Mouse (Mus musculus) central nervous system, embryonic 11.5 days (tissue): ENCODE data around the gene Olfr311. TPM values are rescaled to one million over a fixed set of nuclear protein-coding genes. Genes with fewer than 3 reads are reported as not detected.

Experiments used
- polyA plus RNA-seq: library from polyadenylated mRNA; depleted of rRNA; stranded (reverse); fragments of >200 nt; gene quantifications from 2 replicates; pipeline ENCODE4 v1.2.3, GENCODE M21; 2012; rRNA removed

Olfr311 gene
- polyA plus RNA-seq: 0.04 TPM in 1 of 2 replicates, not detected in the other

GRCm38 (mm10) chr11:58838951-58839350 is at the start of gene Olfr311:
TSS of gene Olfr311 (plus strand) at chr11:58839251.

GRCm38 (mm10) chr11:58801558-58802228 is 37.4 kb upstream of the Olfr311 start, which contains the start of gene Fam183b:
TSS of gene Fam183b (minus strand) at chr11:58801960.

DNA sequence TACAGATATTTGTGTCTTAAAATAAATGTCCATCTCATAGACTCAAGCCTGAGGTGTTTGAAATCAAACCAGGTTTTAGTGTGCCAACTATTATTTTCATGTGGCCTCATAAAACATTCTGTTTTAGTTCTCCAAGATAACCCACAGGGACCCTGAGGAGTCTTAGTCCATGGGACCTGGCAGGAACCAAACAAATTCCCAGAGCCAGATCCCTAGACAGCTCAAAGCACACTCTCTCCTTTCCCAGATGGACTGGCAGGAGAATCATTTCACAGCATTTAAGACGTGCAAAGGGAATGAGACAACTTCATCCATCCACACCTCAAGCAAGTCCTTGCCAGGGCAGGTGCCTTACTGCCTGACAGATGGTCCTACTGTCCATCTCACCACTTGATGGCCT is 24.4 kb upstream of the Olfr311 start, which contains the start of gene Olfr313:
Gene Olfr313 (plus strand): TSS at position 301 of the 400 bp plus-strand sequence.

GRCm38 (mm10) chr11:58828937-58829336 is 10.1 kb upstream of the Olfr311 start, which contains the start of gene Olfr312:
TSS of gene Olfr312 (plus strand) at chr11:58829237.

GRCm38 (mm10) chr11:58846919-58847461 is 7.9 kb downstream of the Olfr311 start, which contains the start of gene Gm12258:
TSS of gene Gm12258 (plus strand) at chr11:58847158.

DNA sequence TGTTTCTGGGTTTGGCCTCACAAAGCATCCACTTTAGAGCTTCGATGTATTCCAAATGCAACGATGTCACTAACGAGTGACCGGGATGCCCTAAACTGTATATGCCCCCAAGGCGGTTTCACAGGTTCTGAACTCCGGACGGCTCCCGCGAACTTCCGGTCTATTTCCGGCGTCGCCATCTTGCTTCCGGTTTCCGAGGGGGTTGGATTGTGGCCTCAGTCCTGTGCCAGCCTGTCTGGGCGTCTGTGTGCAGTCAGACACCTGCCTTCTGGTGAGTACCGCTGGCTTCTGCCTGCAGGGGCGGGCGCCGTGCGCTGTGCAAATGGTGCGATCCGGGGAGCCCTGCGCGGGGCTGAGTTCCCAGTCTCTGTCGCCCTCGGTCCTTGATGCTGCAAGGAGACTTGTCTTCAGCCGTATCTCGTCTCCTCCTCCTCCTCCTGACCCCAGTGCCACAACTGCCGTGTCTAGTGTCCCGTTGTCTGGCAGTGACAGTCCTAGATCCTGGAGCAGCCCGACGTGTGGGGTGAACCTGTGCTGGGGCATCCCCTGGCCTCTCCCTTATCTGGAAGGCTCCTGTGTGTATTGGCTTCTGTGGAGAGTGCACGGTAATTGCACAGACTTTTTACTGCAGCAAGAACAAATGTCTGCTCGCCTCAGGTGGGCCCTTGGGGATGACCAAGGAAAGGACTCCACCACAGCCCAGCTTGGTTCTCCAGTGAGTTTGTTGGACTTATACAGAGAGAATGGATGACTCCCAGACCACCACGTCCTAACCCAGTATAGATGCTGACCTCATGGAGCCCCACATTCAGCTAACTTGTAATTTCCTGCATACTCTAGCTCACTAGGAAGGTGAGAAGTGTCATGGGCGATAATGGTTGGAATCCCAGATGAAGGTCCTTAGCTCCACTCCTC is 28.2 kb downstream of the Olfr311 start, which contains the start of gene 2810021J22Rik:
Gene 2810021J22Rik (plus strand): TSS at position 178 of the 915 bp plus-strand sequence.

Other genes with a start within 250 kb of the Olfr311 start
- gene Olfr324, start 244.1 kb upstream of the Olfr311 start, polyA plus RNA-seq: 0.01 TPM in 1 of 2 replicates, not detected in the other
- not detected in 2 replicates for gene 2210407C18Rik, start 223.2 kb upstream of the Olfr311 start, polyA plus RNA-seq
- not detected in 2 replicates for gene Olfr323, start 208.8 kb upstream of the Olfr311 start, polyA plus RNA-seq
- gene Trim58, start 198.8 kb upstream of the Olfr311 start, polyA plus RNA-seq: 0.92 and 1.0 TPM in 2 replicates
- gene Olfr322, start 180.5 kb upstream of the Olfr311 start, polyA plus RNA-seq: 0.02 and 0.06 TPM in 2 replicates
- not detected in 2 replicates for gene Olfr320, start 158.2 kb upstream of the Olfr311 start, polyA plus RNA-seq
- gene Olfr319, start 140.1 kb upstream of the Olfr311 start, polyA plus RNA-seq: not detected in 2 replicates
- not detected in 2 replicates for gene Olfr318, start 115.2 kb upstream of the Olfr311 start, polyA plus RNA-seq
- 0.04 and 0.05 TPM in 2 replicates for gene Olfr317, start 100.0 kb upstream of the Olfr311 start, polyA plus RNA-seq
- gene Olfr316, start 86.5 kb upstream of the Olfr311 start, polyA plus RNA-seq: not detected in 2 replicates
- gene Olfr315, start 66.1 kb upstream of the Olfr311 start, polyA plus RNA-seq: not detected in 2 replicates
- gene Olfr314, start 56.3 kb upstream of the Olfr311 start, polyA plus RNA-seq: not detected in 2 replicates
- 1.9 and 2.0 TPM in 2 replicates for gene Fam183b, start 37.3 kb upstream of the Olfr311 start, polyA plus RNA-seq
- gene Olfr313, start 24.3 kb upstream of the Olfr311 start, polyA plus RNA-seq: not detected in 2 replicates
- not detected in 2 replicates for gene Olfr312, start 10.0 kb upstream of the Olfr311 start, polyA plus RNA-seq
- 14.4 and 18.1 TPM in 2 replicates for gene Gm12258, start 7.9 kb downstream of the Olfr311 start, polyA plus RNA-seq
- 8.4 and 10.1 TPM in 2 replicates for gene 2810021J22Rik, start 28.0 kb downstream of the Olfr311 start, polyA plus RNA-seq
- 4.0 and 6.2 TPM in 2 replicates for gene Zfp39, start 65.0 kb downstream of the Olfr311 start, polyA plus RNA-seq
- 0.25 and 0.91 TPM in 2 replicates for gene Btnl10, start 78.7 kb downstream of the Olfr311 start, polyA plus RNA-seq
- gene Rnf187, start 99.7 kb downstream of the Olfr311 start, polyA plus RNA-seq: 274 and 477 TPM in 2 replicates
- gene Hist3h2ba, start 109.7 kb downstream of the Olfr311 start, polyA plus RNA-seq: 131 and 225 TPM in 2 replicates
- gene Hist3h2a, start 115.4 kb downstream of the Olfr311 start, polyA plus RNA-seq: 35.5 and 38.9 TPM in 2 replicates
- 0.31 and 0.61 TPM in 2 replicates for gene Trim17, start 115.4 kb downstream of the Olfr311 start, polyA plus RNA-seq
- gene Trim11, start 138.8 kb downstream of the Olfr311 start, polyA plus RNA-seq: 25.3 and 33.0 TPM in 2 replicates